Mouse (Mus musculus) layer of hippocampus, adult 2 months (tissue): ENCODE data around the gene Hist1h2bh. TPM values are rescaled to one million over a fixed set of nuclear protein-coding genes. Genes with fewer than 3 reads are reported as not detected.

Experiments used
- DNase-seq, 2 experiments: peaks; one replicate each; pipeline ENCODE4 v3.0.0; 2022; ENCODE audit warnings: low spot score in 2 of 2
- H3K27ac ChIP-seq: fragments of 200-600 bp; 2 replicates; pipeline ENCODE4 v1.8.1; 2022
- H3K4me3 ChIP-seq: fragments of 200-600 bp; 2 replicates; pipeline ENCODE4 v1.8.1; 2022; ENCODE audit warnings: mild to moderate bottlenecking
- CTCF ChIP-seq: fragments of 200-600 bp; conservative IDR thresholded peaks from 2 replicates; pipeline ENCODE4 v1.8.1; 2022; ENCODE audit warnings: antibody characterized with exemption, mild to moderate bottlenecking, moderate library complexity
- total RNA-seq, 2 experiments: library from RNA; stranded (reverse); gene quantifications; 2 replicates each; pipeline ENCODE4 v1.2.3; 2021

The Hist1h2bh gene
- total RNA-seq, 2 experiments from 2014 or later, result 0.39 to 1.2 TPM

GRCm38 (mm10) chr13:23537006-23537710 is 6.0 kb downstream of the Hist1h2bh start:
- Histone ChIP-seq H3K4me3 (no peak overlapping the region), H3K27ac (no peak overlapping the region)
- no peak for TF ChIP-seq CTCF
- DNase-seq, result no peak

DNA sequence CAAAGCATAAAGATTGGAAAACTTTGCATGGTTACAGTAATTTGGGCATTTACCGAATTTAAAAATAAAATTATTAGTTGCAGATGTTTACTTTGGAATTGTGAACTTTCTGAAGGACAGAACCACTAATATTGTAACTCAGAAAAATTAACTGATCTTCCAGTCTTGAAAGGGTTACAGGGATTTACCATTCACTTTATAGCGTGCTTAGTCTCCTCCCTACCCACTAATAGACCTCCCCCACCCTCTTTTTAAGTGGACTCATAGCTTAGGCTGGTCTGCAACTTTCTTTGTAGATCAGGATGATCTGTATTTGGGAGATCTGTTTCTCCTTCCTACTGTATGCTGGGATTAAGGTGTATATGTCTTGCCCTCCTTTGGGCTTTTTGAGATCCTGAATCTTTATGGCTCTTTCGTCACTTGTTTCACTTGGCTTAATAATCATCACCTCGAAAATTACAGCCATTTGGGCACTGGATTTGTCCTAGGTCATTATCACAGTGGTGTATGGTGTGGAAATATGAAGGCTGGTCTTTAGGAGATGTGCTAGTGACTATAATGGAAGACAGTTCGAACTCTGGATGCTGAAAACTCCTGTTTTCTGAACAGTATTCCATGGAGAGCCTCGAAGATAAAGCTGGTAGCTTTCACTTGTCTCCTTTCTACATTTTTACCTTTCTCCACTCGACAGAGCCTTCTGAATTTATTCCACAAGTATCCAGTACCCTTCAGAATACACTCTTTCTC is 6.9 kb downstream of the Hist1h2bh start:
- DNase-seq, result no peak
- Histone ChIP-seq H3K4me3 (no peak overlapping the region; the same call in 1 of the 2 replicates), H3K27ac (no peak overlapping the region)
- TF ChIP-seq CTCF, result no peak

GRCm38 (mm10) chr13:23535137-23536075 is 7.8 kb downstream of the Hist1h2bh start, which contains the start of gene Hist1h3g:
Gene Hist1h3g (plus strand): TSS chr13:23535422.
- Histone ChIP-seq H3K27ac (peak within 1 kb of the TSS; percentile 40; the same call in 1 of the 2 replicates), H3K4me3 (peak within 1 kb of the TSS; percentile 62)
- DNase-seq, result peak; percentile 86 to 93
- peak; percentile 36; the same call in 1 of the 2 replicates for TF ChIP-seq CTCF

DNA sequence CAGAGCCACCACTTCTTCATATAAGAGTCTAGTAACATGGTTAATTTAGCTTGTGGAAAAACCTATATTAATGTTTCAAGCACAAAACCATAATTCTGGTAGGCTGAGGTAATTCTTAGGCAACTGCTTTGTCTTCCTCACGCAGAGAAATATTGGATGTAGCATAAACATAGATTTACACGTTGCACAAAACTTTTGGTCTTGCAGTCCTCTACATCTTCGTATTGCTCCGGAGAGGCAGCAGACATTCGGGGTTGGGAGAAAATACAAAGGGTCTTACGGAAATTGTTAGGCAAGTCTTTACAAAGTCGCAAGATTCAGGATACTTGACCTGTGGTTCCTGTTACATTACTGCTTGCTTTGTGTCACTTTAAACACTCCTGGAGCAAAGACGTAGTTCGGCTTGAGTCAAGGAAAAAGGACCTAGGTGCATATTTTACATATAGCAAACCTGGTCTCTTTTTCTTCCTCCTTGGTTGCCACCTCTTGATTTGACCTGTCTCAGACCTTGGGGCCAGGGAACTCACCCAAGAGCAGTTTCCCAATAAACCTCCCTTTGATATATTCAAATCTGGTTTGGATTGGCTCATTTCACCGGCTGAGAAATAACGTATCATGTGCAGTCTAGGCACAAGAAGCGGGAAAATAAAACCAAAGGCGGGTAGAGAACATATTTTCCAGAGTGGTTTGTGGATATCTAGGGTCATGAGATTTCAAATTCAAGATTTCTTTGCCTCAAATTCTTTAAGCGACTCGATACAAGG is 8.6 kb downstream of the Hist1h2bh start:
- no peak for DNase-seq

DNA sequence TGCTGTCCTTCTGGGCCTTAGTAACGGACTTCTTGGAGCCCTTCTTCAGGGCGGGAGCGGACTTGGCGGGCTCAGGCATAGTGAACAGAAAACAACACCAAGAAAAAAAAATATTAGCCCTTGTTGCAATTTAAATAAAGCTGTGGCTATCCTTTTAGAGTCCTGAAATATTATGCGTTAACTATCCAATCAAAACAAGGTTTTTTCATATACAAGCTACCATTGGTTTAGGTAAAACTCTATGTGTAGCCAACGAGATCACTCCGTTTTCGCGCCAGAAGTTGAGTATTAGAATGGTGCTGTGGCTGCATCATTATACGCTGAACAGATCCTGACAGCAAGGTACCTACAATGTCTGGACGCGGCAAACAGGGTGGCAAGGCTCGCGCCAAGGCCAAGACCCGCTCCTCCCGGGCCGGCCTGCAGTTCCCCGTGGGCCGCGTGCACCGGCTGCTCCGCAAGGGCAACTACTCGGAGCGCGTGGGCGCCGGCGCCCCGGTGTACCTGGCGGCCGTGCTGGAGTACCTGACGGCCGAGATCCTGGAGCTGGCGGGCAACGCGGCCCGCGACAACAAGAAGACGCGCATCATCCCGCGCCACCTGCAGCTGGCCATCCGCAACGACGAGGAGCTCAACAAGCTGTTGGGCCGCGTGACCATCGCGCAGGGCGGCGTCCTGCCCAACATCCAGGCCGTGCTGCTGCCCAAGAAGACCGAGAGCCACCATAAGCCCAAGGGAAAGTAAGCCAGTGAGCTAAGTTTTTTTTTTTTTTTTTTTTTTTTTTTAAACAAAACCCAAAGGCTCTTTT is 9.4 kb downstream of the Hist1h2bh start, which contains the start of gene Hist1h2af:
TSS of gene Hist1h2af (plus strand) at position 347 of the 808 bp plus-strand sequence.
- Histone ChIP-seq H3K27ac (peak within 1 kb of the TSS; percentile 53; the same call in 1 of the 2 replicates), H3K4me3 (peak within 1 kb of the TSS; percentile 68)
- DNase-seq, result peak; percentile 67 to 84

More for the DNA sequence above, 8.6 kb downstream of the Hist1h2bh start:
- TF ChIP-seq CTCF, result no peak
- Histone ChIP-seq H3K4me3 (peak overlapping the region; percentile 62), H3K27ac (peak overlapping the region; percentile 40; the same call in 1 of the 2 replicates)

- no peak for DNase-seq
- peak overlapping the region; percentile 68 for H3K4me3 ChIP-seq
- no peak for TF ChIP-seq CTCF
- H3K27ac ChIP-seq, result peak overlapping the region; percentile 97
These were observed 10.7 kb downstream of the Hist1h2bh start for GRCm38 (mm10) chr13:23532262-23533075.

GRCm38 (mm10) chr13:23530901-23531875 is 12.0 kb downstream of the Hist1h2bh start, which contains the start of gene Hist1h4h:
Gene Hist1h4h (plus strand): TSS chr13:23531050.
- peak within 1 kb of the TSS; percentile 97 for H3K27ac ChIP-seq
- H3K4me3 ChIP-seq, result peak within 1 kb of the TSS; percentile 68
- no peak for TF ChIP-seq CTCF
- DNase-seq, result peak; percentile 97

DNA sequence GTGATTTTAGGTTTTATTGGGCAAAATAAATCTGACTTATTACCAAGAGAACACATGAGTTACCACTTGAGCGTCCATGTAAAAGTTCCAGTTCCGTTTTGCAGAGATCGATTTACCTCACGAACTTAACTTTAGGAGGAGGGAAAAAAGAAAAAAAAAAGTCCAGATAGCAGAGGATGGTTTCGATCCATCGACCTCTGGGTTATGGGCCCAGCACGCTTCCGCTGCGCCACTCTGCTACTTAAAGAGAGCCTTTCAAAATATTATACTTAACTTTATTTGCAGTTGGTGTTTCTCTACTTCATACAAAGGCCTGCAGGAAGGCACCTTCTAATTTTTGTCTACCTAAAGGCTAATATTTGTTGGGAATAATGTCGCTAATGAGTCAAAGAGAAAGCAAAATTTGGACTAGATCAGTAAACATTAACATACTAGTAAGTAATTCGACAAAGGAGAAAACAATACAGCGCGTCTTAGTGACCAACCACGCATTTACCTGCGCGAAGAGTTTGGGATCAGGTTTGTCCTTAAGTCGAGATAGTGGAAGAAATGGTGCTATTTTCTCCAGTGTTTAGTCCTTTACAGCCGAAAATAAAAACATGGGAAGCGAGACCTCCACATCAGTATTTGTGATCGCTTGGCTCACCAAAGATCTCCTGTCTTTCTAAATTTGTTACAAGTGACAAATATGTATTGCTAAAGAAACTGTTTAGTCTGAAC is 12.9 kb downstream of the Hist1h2bh start:
- Histone ChIP-seq H3K27ac (peak overlapping the region; percentile 97), H3K4me3 (peak overlapping the region; percentile 68)
- no peak for TF ChIP-seq CTCF
- DNase-seq, result peak; percentile 67 to 70
